Mouse (Mus musculus) myocyte (in vitro differentiated cells): Measurements from ENCODE around the gene Wrap53.

Experiments used
- CEBPB ChIP-seq: IDR thresholded peaks from 2 replicates; pipeline ENCODE4 v1.6.1; 2011; ENCODE audit warnings: mild to moderate bottlenecking, moderate library complexity; ENCODE audit not compliant: poor library complexity, insufficient read depth, severe bottlenecking
- E2F4 ChIP-seq: IDR thresholded peaks from one replicate; pipeline ENCODE4 v1.6.1; 2011; ENCODE audit warnings: mild to moderate bottlenecking, control low read depth, moderate library complexity; ENCODE audit not compliant: insufficient read depth
- MAX ChIP-seq: IDR thresholded peaks from one replicate; pipeline ENCODE4 v1.6.1; 2011; ENCODE audit warnings: low read depth, mild to moderate bottlenecking, control low read depth
- MYOD1 ChIP-seq, 3 experiments: IDR thresholded peaks; one replicate each; pipeline ENCODE4 v1.6.1; 2011; ENCODE audit warnings: control low read depth in 2 of 3, low read depth in 2 of 3, mild to moderate bottlenecking in 2 of 3, moderate library complexity in 1 of 3; ENCODE audit not compliant: insufficient read length in 2 of 3, control insufficient read depth in 1 of 3
- POLR2A ChIP-seq: IDR thresholded peaks from one replicate; pipeline ENCODE4 v1.6.1; 2011; ENCODE audit warnings: low read depth, mild to moderate bottlenecking, control low read depth, moderate library complexity; ENCODE audit not compliant: insufficient read length
- USF1 ChIP-seq: IDR thresholded peaks from one replicate; pipeline ENCODE4 v1.6.1; 2011; ENCODE audit warnings: low read depth, mild to moderate bottlenecking, control low read depth, moderate library complexity

DNA sequence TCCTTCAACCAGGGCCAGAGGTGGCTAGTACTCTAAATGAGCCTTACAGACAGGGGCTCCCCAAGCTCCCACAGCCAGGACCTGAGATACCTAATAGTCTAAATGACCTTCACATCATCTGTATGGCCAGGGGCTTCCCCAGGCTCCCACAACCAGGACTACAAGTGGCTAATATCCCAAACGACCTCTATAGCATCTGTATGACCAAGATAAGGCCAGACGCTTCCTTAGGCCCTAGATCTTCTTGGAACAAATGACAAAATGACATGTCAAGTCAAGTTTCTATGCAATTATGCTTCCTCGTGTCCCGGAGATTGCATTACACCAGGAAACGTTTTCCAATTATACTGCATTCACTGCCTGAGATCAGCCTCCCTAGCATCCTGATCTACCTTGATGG, 3.7 kb downstream of the Wrap53 start:
- TF ChIP-seq MAX (no peak), MYOD1 (IDR thresholded peaks at IDR 0.05; ENCODE audit: control insufficient read depth in 1 of 3, insufficient read length in 2 of 3, low read depth in 2 of 3) (no peak), USF1 (no peak), POLR2A (no peak), CEBPB (no peak), E2F4 (no peak)
